Mouse (Mus musculus): Measurements from ENCODE around the gene Itfg1. TPM values are rescaled to one million over a fixed set of nuclear protein-coding genes. Genes with fewer than 3 reads are reported as not detected.

Gene Itfg1
- 28.1 TPM for polyA plus RNA-seq (2012; fragmentation: generic; extraction: Trizol)

DNA sequence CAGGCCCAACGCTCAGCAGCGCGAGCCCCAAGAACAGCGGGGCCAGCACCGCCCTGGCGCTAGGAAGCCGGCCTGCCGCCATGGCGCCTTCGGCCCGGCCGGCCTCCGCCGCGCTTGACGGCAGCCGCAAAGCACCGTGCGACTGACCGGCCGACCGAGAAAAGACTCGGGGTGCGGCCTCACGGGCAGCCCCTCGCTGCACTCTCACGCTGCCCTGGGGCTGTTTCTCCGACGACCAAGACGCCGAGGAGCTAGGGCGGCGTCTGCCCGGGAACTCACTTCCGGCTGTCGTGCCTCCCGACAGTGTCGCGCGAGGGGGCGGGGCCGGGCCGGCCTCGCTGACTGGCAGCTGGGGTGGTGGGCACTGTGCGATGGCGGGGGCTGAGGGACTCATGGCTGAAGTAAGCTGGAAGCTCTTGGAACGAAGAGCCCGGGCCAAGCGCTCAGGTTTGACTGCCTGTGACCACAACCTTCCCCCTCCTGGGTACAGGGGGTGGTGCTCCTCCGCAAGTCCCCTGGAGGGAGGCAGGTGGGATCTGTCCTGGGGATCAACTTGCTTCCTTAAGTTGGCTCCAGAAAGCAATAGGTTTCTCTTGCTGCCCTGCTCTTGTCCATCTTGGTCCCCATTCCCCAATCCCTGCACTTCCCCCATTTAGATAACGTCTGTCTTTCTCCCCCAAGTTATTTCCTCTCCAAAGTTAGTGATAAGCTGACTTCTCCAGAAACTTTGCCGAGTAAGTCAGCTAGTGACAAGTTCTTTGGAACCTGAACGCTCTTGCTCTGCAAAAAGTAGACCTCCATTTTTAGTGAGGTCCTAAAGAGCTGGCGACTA, at the start of gene Itfg1, which contains the start of gene Phkb:
TSS of gene Itfg1 (minus strand) at position 265 of the 832 bp plus-strand sequence.
TSS of gene Phkb (plus strand) at position 303 of the 832 bp plus-strand sequence.
- TF ChIP-seq POLR2A (IDR thresholded peaks at IDR 0.05; ENCODE audit: insufficient read length, low read depth) (peak; percentile 91), POLR2AphosphoS2 (IDR thresholded peaks at IDR 0.05; ENCODE audit: insufficient read length, low read depth) (peak; percentile 86), TCF3 (IDR thresholded peaks at IDR 0.05; ENCODE audit: insufficient read length, low read depth) (no peak), MYOD1 (IDR thresholded peaks at IDR 0.05; ENCODE audit: control insufficient read depth in 1 of 3, insufficient read length in 2 of 3, low read depth in 2 of 3) (peak in 2 of 3 experiments; percentile 21 to 41), MYOG (IDR thresholded peaks at IDR 0.05; ENCODE audit: control insufficient read depth in 1 of 3, insufficient read depth in 1 of 3, insufficient read length in 2 of 3, low read depth in 2 of 3) (peak in 2 of 3 experiments; percentile 41 to 53)
- H3K4me2 ChIP-seq (ENCODE audit: low read depth), result peak within 1 kb of the TSS; percentile 76
- no peaks in the 10 kb centered on the region for H3K27me3 ChIP-seq (ENCODE audit: control insufficient read depth, insufficient read depth, insufficient read length)
- H3K79me2 ChIP-seq (ENCODE audit: control insufficient read depth, insufficient read depth), result peaks cover 13% of the 10 kb centered on the region
- peak within 1 kb of the TSS; percentile 79 for H3ac ChIP-seq (ENCODE audit: control insufficient read depth, insufficient read length)
- peaks cover 16% of the 10 kb centered on the region for H3K36me3 ChIP-seq (ENCODE audit: control insufficient read depth, insufficient read depth)
- H3K4me3 ChIP-seq, result peak within 1 kb of the TSS; percentile 94

DNA sequence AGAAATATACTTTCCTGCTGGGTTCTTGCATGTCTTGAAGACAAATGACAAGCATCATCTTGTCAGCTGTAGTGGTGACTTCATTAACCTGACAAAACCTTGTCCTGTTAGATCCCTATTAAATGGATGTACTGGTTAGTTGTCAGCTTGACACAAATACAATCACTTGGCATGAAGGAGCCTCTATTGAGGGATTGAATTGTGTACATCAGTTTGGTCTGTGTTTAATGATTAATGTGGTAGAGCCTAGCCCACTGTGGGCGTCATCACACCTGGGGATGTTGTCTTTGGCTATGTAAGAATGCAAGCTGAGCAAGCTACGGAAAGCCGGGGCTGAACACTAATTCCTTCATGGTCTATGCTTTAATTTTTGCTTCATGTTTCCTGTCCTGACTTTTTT, 44.1 kb upstream of the Itfg1 start:
- H3K4me2 ChIP-seq (ENCODE audit: low read depth), result no peak overlapping the region
- no peak for TF ChIP-seq POLR2AphosphoS2 (IDR thresholded peaks at IDR 0.05; ENCODE audit: insufficient read length, low read depth)
- no peaks in the 10 kb centered on the region for H3K79me2 ChIP-seq (ENCODE audit: control insufficient read depth, insufficient read depth)

DNA sequence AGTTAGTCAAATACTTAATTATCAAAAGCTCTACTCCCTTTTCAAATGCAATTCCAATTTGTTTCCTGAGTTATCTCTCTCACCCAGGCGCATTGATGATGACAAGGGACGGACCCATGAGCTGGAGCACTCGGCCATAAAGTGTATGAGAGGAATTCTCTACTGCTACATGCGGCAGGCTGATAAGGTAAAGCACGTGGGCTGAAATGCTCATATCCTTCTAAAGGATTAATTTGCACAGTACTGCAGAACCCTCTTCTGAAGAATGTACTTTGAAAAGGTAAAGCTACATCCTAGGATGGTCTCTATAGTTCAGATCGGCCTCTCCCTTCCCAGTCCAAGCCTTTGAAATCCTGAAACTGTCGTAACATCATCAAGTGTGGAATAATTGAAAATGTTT, 38.9 kb upstream of the Itfg1 start:
- H3ac ChIP-seq (ENCODE audit: control insufficient read depth, insufficient read length), result no peak overlapping the region
- TF ChIP-seq MAX (IDR thresholded peaks at IDR 0.05; ENCODE audit: low read depth), result no peak
- no peak for TF ChIP-seq E2F4 (IDR thresholded peaks at IDR 0.05; ENCODE audit: insufficient read depth)
- no peak for TF ChIP-seq USF1 (IDR thresholded peaks at IDR 0.05; ENCODE audit: low read depth)
- no peak for TF ChIP-seq MYOG (IDR thresholded peaks at IDR 0.05; ENCODE audit: control insufficient read depth in 1 of 3, insufficient read depth in 1 of 3, insufficient read length in 2 of 3, low read depth in 2 of 3)
- TF ChIP-seq CEBPB (IDR thresholded peaks at IDR 0.05; ENCODE audit: insufficient read depth, poor library complexity, severe bottlenecking), result no peak

More for the DNA sequence above, 44.1 kb upstream of the Itfg1 start:
- Histone ChIP-seq H3K4me3 (no peak overlapping the region), H3ac (ENCODE audit: control insufficient read depth, insufficient read length) (no peak overlapping the region), H3K36me3 (ENCODE audit: control insufficient read depth, insufficient read depth) (peaks cover 5% of the 10 kb centered on the region), H3K27me3 (ENCODE audit: control insufficient read depth, insufficient read depth, insufficient read length) (no peaks in the 10 kb centered on the region)

DNA sequence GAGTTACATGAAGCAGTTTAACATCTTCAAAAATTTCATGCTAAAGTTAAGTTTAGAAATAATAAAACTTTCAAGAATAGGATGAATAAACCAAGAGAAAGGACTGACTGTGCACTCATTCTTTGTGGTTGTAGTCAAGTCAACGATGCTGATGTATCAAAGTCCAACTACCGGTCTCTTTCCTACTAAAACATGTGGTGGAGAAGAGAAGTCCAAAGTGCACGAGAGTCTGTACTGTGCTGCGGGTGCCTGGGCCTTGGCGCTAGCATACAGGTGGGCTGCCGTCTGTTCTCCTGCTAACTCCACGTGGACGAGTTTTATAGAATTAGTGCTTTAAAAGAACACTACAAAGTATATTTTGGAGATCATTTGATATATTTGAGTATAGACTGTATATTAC, 37.3 kb upstream of the Itfg1 start:
- Histone ChIP-seq H3K4me2 (ENCODE audit: low read depth) (no peak overlapping the region), H3K27me3 (ENCODE audit: control insufficient read depth, insufficient read depth, insufficient read length) (no peaks in the 10 kb centered on the region), H3K36me3 (ENCODE audit: control insufficient read depth, insufficient read depth) (peaks cover 5% of the 10 kb centered on the region), H3ac (ENCODE audit: control insufficient read depth, insufficient read length) (no peak overlapping the region), H3K79me2 (ENCODE audit: control insufficient read depth, insufficient read depth) (no peaks in the 10 kb centered on the region), H3K4me3 (no peak overlapping the region)
- TF ChIP-seq POLR2A (IDR thresholded peaks at IDR 0.05; ENCODE audit: insufficient read length, low read depth) (no peak), TCF3 (IDR thresholded peaks at IDR 0.05; ENCODE audit: insufficient read length, low read depth) (no peak), SRF (IDR thresholded peaks at IDR 0.05; ENCODE audit: control insufficient read depth, insufficient read length, low read depth) (no peak), USF1 (IDR thresholded peaks at IDR 0.05; ENCODE audit: low read depth) (no peak), CEBPB (IDR thresholded peaks at IDR 0.05; ENCODE audit: insufficient read depth, poor library complexity, severe bottlenecking) (no peak), MAX (IDR thresholded peaks at IDR 0.05; ENCODE audit: low read depth) (no peak), REST (IDR thresholded peaks at IDR 0.05; ENCODE audit: insufficient read depth, insufficient read length) (no peak), E2F4 (IDR thresholded peaks at IDR 0.05; ENCODE audit: insufficient read depth) (no peak), TCF12 (IDR thresholded peaks at IDR 0.05; ENCODE audit: insufficient read depth, poor library complexity, severe bottlenecking) (no peak), MYOD1 (IDR thresholded peaks at IDR 0.05; ENCODE audit: control insufficient read depth in 1 of 3, insufficient read length in 2 of 3, low read depth in 2 of 3) (no peak), POLR2AphosphoS2 (IDR thresholded peaks at IDR 0.05; ENCODE audit: insufficient read length, low read depth) (no peak), MYOG (IDR thresholded peaks at IDR 0.05; ENCODE audit: control insufficient read depth in 1 of 3, insufficient read depth in 1 of 3, insufficient read length in 2 of 3, low read depth in 2 of 3) (no peak)

More for the DNA sequence above, 38.9 kb upstream of the Itfg1 start:
- H3K36me3 ChIP-seq (ENCODE audit: control insufficient read depth, insufficient read depth), result peaks cover 5% of the 10 kb centered on the region
- H3K4me3 ChIP-seq, result no peak overlapping the region
- H3K79me2 ChIP-seq (ENCODE audit: control insufficient read depth, insufficient read depth), result no peaks in the 10 kb centered on the region
- no peak overlapping the region for H3K4me2 ChIP-seq (ENCODE audit: low read depth)
- no peaks in the 10 kb centered on the region for H3K27me3 ChIP-seq (ENCODE audit: control insufficient read depth, insufficient read depth, insufficient read length)

DNA sequence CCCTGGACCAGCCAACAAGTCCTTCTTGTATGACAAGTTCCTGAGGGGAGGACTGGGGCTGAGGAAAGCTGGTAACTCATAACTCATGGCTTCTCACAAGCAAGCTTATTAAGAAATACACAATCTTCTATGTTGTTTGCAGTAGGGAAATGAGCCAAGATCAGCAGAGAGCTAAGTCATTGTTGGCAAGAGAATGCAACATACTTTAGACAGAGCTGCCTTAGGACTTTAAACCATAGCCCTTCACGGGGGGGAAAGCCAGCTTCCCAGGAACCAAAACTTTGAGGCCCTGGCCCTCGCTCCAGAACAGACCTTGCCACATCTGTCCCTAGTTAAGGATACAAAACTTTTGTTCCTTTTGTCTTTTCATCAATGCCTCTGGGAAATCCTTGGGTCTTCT, 30.9 kb upstream of the Itfg1 start:
- Histone ChIP-seq H3K79me2 (ENCODE audit: control insufficient read depth, insufficient read depth) (no peaks in the 10 kb centered on the region), H3K36me3 (ENCODE audit: control insufficient read depth, insufficient read depth) (no peaks in the 10 kb centered on the region), H3K4me3 (no peak overlapping the region), H3K4me2 (ENCODE audit: low read depth) (no peak overlapping the region), H3K27me3 (ENCODE audit: control insufficient read depth, insufficient read depth, insufficient read length) (no peaks in the 10 kb centered on the region), H3ac (ENCODE audit: control insufficient read depth, insufficient read length) (no peak overlapping the region)
- TF ChIP-seq TCF3 (IDR thresholded peaks at IDR 0.05; ENCODE audit: insufficient read length, low read depth), result no peak
- no peak for TF ChIP-seq MYOG (IDR thresholded peaks at IDR 0.05; ENCODE audit: control insufficient read depth in 1 of 3, insufficient read depth in 1 of 3, insufficient read length in 2 of 3, low read depth in 2 of 3)
- no peak for TF ChIP-seq TCF12 (IDR thresholded peaks at IDR 0.05; ENCODE audit: insufficient read depth, poor library complexity, severe bottlenecking)

All from myocyte (in vitro differentiated cells).